Mouse (Mus musculus): ENCODE measurements around the gene Avl9. TPM values are rescaled to one million over a fixed set of nuclear protein-coding genes. Genes with fewer than 3 reads are reported as not detected.

Avl9 gene
- 24.2 and 31.6 TPM in 2 replicates for total RNA-seq (2017)

- peak; percentile 94 for ATAC-seq (replicated peaks; ENCODE audit: low read depth, poor library complexity, severe bottlenecking)
Observed at GRCm38 (mm10) chr6:56714574-56715269, at the start of gene Avl9. Avl9 (plus strand) TSS chr6:56714899.

DNA sequence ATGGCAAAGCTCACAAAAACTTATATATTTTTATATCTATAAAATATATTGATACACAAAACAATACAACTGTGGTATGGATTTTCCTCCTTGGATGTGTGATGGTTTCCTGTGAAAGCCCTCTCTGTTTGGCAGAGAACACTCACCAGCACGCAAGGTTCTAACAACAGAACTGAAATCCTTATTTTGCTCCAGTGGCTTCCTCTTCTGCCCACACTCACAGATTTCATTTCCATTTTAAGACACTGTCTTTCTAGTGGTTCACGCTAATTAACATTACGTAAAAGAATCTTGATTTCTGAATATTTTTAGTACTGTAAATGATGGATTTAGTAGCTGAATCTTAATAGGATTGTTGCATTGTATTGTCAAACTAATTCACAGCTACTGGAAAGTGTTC lies 26.5 kb upstream of the Avl9 start:
- no peak for ATAC-seq (replicated peaks; ENCODE audit: low read depth, poor library complexity, severe bottlenecking)

- peak; percentile 94 for ATAC-seq (replicated peaks; ENCODE audit: low read depth, poor library complexity, severe bottlenecking)
Observed at GRCm38 (mm10) chr6:56691205-56691604, 23.5 kb upstream of the Avl9 start.

- ATAC-seq (replicated peaks; ENCODE audit: low read depth, poor library complexity, severe bottlenecking): no peak
Observed at GRCm38 (mm10) chr6:56692445-56692844, 22.3 kb upstream of the Avl9 start.

GRCm38 (mm10) chr6:56703931-56704900 lies 10.5 kb upstream of the Avl9 start, which contains the start of gene Lsm5:
Lsm5 (minus strand) TSS chr6:56704710.
- ATAC-seq (replicated peaks; ENCODE audit: low read depth, poor library complexity, severe bottlenecking): peak; percentile 99

DNA sequence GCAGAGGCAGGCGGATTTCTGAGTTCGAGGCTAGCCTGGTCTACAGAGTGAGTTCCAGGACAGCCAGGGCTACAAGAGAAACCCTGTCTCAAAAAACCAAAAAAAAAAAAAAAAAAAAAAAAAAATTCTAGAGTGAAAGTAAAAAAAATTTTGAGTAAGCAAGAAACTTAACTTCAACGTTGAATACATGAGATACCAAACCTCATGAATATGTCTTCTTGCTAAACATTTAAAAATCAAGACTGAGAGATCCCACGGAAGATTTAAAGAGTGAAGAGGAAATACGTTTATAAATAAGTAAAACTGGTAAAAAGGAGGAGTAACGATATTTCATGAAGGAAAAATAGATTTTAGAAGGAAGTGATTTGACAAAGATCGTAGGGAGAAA lies 519 bp upstream of the Avl9 start:
- no peak for ATAC-seq (replicated peaks; ENCODE audit: low read depth, poor library complexity, severe bottlenecking)

- peak; percentile 24 for ATAC-seq (replicated peaks; ENCODE audit: low read depth, poor library complexity, severe bottlenecking)
Observed at GRCm38 (mm10) chr6:56715270-56715666, 569 bp downstream of the Avl9 start.

- no peak for ATAC-seq (replicated peaks; ENCODE audit: low read depth, poor library complexity, severe bottlenecking)
Observed at GRCm38 (mm10) chr6:56719071-56719470, 4.4 kb downstream of the Avl9 start.

DNA sequence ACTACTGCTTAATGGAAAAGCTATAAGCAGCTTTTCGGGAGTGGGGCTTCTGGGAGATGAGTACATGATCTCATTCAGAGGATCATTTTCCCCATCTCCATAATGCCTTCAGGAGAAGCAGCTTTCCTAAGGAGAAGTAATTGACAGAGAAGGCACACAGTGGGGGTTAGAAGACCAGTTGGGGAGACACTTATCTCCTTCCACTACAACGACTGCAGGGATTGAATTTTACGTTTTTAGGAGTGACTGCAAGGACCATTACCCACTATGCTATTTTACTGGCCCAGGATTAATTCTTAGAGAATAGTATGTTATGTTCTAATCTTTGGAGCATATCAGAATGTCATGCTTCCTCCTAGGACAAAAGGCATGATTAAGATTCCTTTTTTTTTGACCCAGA lies 6.2 kb downstream of the Avl9 start:
- ATAC-seq (replicated peaks; ENCODE audit: low read depth, poor library complexity, severe bottlenecking): no peak

DNA sequence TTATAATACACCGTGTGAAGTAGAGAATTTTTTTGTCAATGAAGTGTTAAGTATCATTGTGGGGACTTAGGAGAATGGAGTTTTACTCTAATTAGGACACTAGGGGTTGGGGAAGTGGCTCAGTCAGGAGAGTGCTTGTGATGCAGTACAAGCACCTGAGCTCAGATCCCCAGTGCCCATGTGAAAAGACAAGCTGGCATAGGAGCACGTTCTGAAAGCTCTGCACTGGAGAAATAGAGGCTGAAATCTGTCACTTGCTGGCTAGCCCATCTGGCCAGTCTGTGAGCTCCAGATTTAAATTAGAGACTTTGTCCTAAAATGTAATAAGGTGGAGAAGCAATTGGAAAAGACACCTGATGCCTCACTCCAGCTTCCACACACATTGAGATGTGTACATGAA lies 17.8 kb downstream of the Avl9 start:
- no peak for ATAC-seq (replicated peaks; ENCODE audit: low read depth, poor library complexity, severe bottlenecking)

DNA sequence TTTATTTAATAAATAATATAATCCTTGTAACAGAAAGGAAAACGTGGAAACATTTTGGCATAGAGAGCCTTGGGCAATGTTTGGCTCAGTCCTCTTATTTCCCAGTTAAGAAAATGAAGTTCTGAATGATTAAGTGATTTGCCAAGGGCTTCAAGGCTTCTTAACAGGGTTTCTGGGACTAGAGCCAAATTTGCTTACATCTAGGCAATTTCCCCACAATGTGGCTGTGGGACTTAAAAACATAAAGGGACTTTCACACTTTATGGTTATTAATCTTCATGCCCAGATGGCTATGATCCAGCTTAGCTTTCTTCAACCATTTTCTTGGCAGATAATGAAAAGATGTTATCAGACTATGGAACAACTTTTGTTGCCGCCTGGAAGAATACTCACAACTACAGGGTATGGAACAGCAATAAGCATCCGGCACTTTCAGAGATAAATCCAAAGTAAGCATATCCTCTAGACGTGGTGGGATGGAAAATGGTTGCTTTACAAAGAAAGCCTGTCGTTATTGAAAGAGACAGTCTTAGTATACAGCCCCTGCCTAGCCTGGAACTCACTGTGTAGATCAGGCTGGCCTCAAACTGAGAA lies 31.3 kb downstream of the Avl9 start:
- ATAC-seq (replicated peaks; ENCODE audit: low read depth, poor library complexity, severe bottlenecking): peak; percentile 36; the same call in 1 of the 2 replicates

- peak; percentile 71 for ATAC-seq (replicated peaks; ENCODE audit: low read depth, poor library complexity, severe bottlenecking)
Observed at GRCm38 (mm10) chr6:56753719-56754118, 39.0 kb downstream of the Avl9 start.

DNA sequence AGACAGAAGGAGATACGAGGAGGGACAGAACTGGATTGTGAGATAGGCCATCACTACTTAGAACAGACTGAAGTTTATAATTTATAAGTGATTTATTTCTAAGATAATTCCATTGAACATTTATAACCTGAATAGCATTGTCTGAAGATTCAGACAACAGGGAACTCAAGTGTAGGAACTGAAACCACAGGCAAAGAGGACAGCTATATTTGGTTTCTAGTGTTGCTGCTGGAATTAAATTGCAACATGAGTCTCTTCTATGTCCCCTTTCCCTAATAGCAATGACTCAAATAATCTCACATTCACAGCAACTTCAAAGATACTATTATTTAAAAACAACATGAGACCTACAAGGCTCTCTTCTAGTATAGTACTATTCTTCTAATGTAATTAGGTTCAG lies 41.4 kb downstream of the Avl9 start:
- ATAC-seq (replicated peaks; ENCODE audit: low read depth, poor library complexity, severe bottlenecking): no peak

GRCm38 (mm10) chr6:56759324-56759723 lies 44.6 kb downstream of the Avl9 start:
- no peak for ATAC-seq (replicated peaks; ENCODE audit: low read depth, poor library complexity, severe bottlenecking)

DNA sequence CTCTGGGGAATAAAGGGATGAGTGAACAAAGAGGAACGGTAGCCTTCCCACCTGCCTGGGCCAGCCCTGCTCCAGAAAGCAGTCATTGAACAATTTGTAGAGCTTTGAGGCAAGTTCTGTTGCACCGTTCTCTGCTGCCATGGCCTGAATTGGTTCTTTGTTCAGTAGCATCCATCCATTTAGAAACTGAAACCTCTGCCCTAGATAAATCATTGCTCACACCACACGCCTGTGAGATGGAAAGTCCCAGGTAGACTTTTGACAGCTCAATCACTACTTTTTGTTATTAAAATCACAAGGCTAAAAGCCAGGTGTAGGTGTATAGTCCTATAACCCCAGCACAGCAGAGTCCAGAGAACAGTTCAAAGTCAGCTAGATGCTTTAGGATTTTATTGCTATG lies 50.6 kb downstream of the Avl9 start:
- ATAC-seq (replicated peaks; ENCODE audit: low read depth, poor library complexity, severe bottlenecking): no peak

GRCm38 (mm10) chr6:56765696-56766095 lies 51.0 kb downstream of the Avl9 start:
- ATAC-seq (replicated peaks; ENCODE audit: low read depth, poor library complexity, severe bottlenecking): no peak

DNA sequence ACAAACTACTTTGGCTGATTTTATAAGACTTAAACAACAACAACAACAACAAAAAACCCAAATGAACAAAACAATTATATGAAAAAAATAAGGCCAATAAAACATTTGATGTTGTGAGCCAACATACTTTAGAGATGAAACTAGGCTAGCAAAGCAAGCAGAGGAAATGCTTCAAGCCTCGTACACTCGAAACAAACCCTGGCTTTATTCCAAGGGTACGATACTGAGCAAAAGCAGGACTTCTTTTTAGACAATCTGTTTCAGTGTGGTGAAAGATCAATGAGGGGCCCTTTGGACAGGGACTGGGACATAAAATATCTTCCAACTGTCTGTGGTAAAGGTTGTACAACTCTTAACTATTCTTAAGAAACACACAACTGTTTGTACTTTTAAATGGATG lies 61.1 kb downstream of the Avl9 start:
- ATAC-seq (replicated peaks; ENCODE audit: low read depth, poor library complexity, severe bottlenecking): no peak

DNA sequence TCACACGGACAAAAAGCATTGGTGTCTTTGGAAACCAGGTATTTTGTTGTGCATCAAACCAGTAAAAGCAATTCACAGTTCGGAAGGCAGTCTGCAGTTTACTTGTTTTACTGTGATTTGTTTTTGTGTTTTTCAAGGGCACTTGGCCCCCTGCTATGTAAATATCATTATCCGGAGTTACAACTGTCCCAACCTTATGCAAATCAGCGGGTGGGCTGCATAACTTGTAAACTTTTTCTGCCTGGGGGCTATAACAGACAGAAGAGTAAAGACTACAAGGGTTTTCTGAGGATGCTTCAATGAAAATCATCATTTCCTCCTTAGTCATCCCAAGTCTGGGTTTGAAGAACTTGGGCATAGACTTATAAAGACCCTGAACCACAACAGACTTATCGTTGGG lies 64.9 kb downstream of the Avl9 start:
- ATAC-seq (replicated peaks; ENCODE audit: low read depth, poor library complexity, severe bottlenecking): no peak

DNA sequence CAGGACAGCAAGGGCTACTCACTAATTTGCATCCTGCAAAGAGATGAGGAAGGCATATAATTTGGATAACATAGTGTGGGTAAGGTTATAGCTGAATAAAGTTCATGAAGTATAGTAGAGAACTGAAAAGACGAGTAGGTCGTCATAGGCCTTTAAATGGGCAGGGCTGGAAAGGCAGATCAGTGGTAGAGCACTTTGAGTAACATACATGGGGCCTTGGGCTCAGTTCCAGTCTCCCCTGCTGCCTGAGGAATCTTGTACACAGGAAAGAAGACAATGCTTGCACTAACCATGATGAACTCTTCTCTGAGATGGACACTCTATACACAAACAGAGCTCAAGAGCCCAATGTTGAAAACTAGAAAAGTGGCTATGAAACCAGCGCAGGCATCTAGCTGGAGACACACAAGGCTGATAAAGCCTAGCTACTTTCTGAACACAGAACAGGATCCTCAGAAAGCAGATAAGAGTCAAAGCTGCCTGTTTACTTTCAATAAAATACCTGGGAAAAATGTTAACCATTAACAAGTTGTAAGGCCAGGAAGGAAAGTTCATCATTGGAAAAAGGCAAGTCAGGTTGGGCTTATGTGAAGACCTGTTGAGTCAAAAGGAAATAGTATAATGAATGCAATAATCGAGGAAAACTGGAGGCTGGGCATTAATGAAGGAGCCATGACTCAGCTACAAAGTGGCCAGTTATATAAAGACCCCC lies 69.0 kb downstream of the Avl9 start:
- ATAC-seq (replicated peaks; ENCODE audit: low read depth, poor library complexity, severe bottlenecking): no peak

DNA sequence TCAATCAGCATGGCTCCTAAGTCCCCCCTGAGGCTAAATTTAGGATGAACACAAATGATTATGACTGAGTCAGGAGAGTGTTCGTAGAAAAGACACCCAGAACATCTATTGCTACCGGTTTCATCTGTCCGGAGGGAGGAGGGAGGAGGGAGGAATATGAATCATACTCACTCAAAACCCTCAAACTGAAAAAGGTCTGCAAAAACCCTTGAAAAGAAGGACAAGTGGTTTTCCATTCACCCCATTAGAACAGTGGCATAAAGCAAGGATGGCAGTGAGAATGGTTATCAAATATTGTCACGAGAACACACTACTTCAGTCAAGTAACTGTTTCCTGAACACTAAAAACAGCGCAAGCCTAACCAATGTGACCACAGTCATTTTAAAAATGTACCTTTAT lies 70.4 kb downstream of the Avl9 start:
- peak; percentile 41 for ATAC-seq (replicated peaks; ENCODE audit: low read depth, poor library complexity, severe bottlenecking)
